Mouse (Mus musculus): ENCODE measurements around the gene Tex14. TPM values are rescaled to one million over a fixed set of nuclear protein-coding genes. Genes with fewer than 3 reads are reported as not detected.

Gene Tex14
- total and polyA plus RNA-seq, 3 experiments, result 0.42 TPM; not detected in 1

- peak overlapping the region; percentile 34 for H3K27ac ChIP-seq (ENCODE audit: control insufficient read depth, low read depth, low read length)
- peak; percentile 72 for DNase-seq (ENCODE audit: low read depth, low spot score)
These were observed 18.9 kb downstream of the Tex14 start for GRCm38 (mm10) chr11:87423551-87424325.

GRCm38 (mm10) chr11:87426121-87426449 is 21.2 kb downstream of the Tex14 start:
- Histone ChIP-seq H3K9ac (ENCODE audit: control insufficient read depth, low read depth, low read length, poor library complexity, severe bottlenecking) (peak overlapping the region; percentile 77), H3K4me1 (ENCODE audit: control insufficient read depth in 1 of 2, insufficient read depth in 2 of 2, low read length in 2 of 2) (peaks cover 10 to 20% of the 10 kb centered on the region in 2 experiments; a peak in 3 of 4 replicates), H3K27ac (ENCODE audit: control insufficient read depth, low read depth, low read length) (peak overlapping the region; percentile 82), H3K9me3 (replicated peaks; ENCODE audit: insufficient read depth, low read length) (no peaks in the 10 kb centered on the region), H3K27me3 (ENCODE audit: control insufficient read depth in 1 of 2, insufficient read depth in 2 of 2, low read length in 2 of 2) (no peaks in the 10 kb centered on the region), H3K36me3 (ENCODE audit: control insufficient read depth in 1 of 2, insufficient read depth in 2 of 2, low read length in 2 of 2) (peaks cover 0 to 39% of the 10 kb centered on the region in 2 experiments; a peak in 2 of 4 replicates), H3K79me2 (ENCODE audit: control insufficient read depth, insufficient read depth, low read length, poor library complexity) (no peaks in the 10 kb centered on the region), H3K4me3 (ENCODE audit: control insufficient read depth in 1 of 2, insufficient read depth in 1 of 2, low read depth in 2 of 2, low read length in 2 of 2) (peak overlapping the region; percentile 54 to 72)
- DNase-seq (ENCODE audit: low read depth, low spot score), result no peak
- TF ChIP-seq RCOR1 (IDR thresholded peaks at IDR 0.05; ENCODE audit: low read depth, low read length) (no peak), MXI1 (IDR thresholded peaks at IDR 0.05; ENCODE audit: low read depth, low read length) (no peak), POLR2AphosphoS2 (IDR thresholded peaks at IDR 0.05; ENCODE audit: low read length) (no peak), TCF12 (IDR thresholded peaks at IDR 0.05; ENCODE audit: low read depth, low read length) (no peak), TBP (IDR thresholded peaks at IDR 0.05; ENCODE audit: low read depth, low read length) (no peak), HCFC1 (IDR thresholded peaks at IDR 0.05; ENCODE audit: low read depth, low read length) (no peak), ZNF384 (IDR thresholded peaks at IDR 0.05; ENCODE audit: low read depth, low read length) (no peak), ZMIZ1 (IDR thresholded peaks at IDR 0.05; ENCODE audit: low read depth, low read length) (no peak), E2F4 (IDR thresholded peaks at IDR 0.05; ENCODE audit: borderline replicate concordance, low read depth, low read length) (no peak), EP300 (IDR thresholded peaks at IDR 0.05; ENCODE audit: low read depth in 1 of 2, low read length in 2 of 2) (no peak), ZKSCAN1 (IDR thresholded peaks at IDR 0.05; ENCODE audit: low read depth, low read length) (no peak), ZC3H11A (IDR thresholded peaks at IDR 0.05; ENCODE audit: low read depth, low read length) (no peak), MEF2A (IDR thresholded peaks at IDR 0.05; ENCODE audit: extremely low read depth, insufficient replicate concordance, low read depth, low read length, poor library complexity, severe bottlenecking) (no peak), MAFK (IDR thresholded peaks at IDR 0.05; ENCODE audit: borderline replicate concordance, low read depth, low read length) (no peak), MAX (IDR thresholded peaks at IDR 0.05; ENCODE audit: low read length) (no peak)

More at GRCm38 (mm10) chr11:87423551-87424325, 18.9 kb downstream of the Tex14 start:
- Histone ChIP-seq H3K4me1 (ENCODE audit: control insufficient read depth in 1 of 2, insufficient read depth in 2 of 2, low read length in 2 of 2) (peaks cover 2 to 15% of the 10 kb centered on the region in 2 experiments; a peak in 3 of 4 replicates), H3K4me3 (ENCODE audit: control insufficient read depth in 1 of 2, insufficient read depth in 1 of 2, low read depth in 2 of 2, low read length in 2 of 2) (no peak overlapping the region), H3K27me3 (ENCODE audit: control insufficient read depth in 1 of 2, insufficient read depth in 2 of 2, low read length in 2 of 2) (no peaks in the 10 kb centered on the region), H3K79me2 (ENCODE audit: control insufficient read depth, insufficient read depth, low read length, poor library complexity) (no peaks in the 10 kb centered on the region), H3K9ac (ENCODE audit: control insufficient read depth, low read depth, low read length, poor library complexity, severe bottlenecking) (no peak overlapping the region), H3K36me3 (ENCODE audit: control insufficient read depth in 1 of 2, insufficient read depth in 2 of 2, low read length in 2 of 2) (peaks cover 0 to 29% of the 10 kb centered on the region in 2 experiments; a peak in 2 of 4 replicates), H3K9me3 (replicated peaks; ENCODE audit: insufficient read depth, low read length) (no peaks in the 10 kb centered on the region)
- TF ChIP-seq POLR2A (IDR thresholded peaks at IDR 0.05; ENCODE audit: control insufficient read depth in 1 of 2, insufficient read depth in 1 of 2, low read depth in 1 of 2, low read length in 2 of 2, poor library complexity in 1 of 2), result peak in 1 of 2 experiments; percentile 70; a peak in 3 of 4 replicates
- no peak for TF ChIP-seq ZC3H11A (IDR thresholded peaks at IDR 0.05; ENCODE audit: low read depth, low read length)
- TF ChIP-seq TBP (IDR thresholded peaks at IDR 0.05; ENCODE audit: low read depth, low read length), result peak; percentile 93
